Mouse (Mus musculus): ENCODE measurements around the gene Vasp.

GRCm38 (mm10) chr7:19217944-19218343, 53.7 kb downstream of the Vasp start:
- TF ChIP-seq CTCF (IDR thresholded peaks at IDR 0.05; ENCODE audit: borderline replicate concordance, control insufficient read depth, extremely low read depth, insufficient read depth, low read length, poor library complexity) = no peak
- TF ChIP-seq POLR2A (IDR thresholded peaks at IDR 0.05; ENCODE audit: control insufficient read depth, extremely low read depth, insufficient read depth, low read length, poor library complexity) = no peak

All from thymus, adult 2 months (tissue).